Mouse (Mus musculus): Measurements from ENCODE around the gene Rad51c. TPM values are rescaled to one million over a fixed set of nuclear protein-coding genes. Genes with fewer than 3 reads are reported as not detected.

Gene Rad51c
- polyA plus RNA-seq, 1 experiment, result 0.96 TPM

DNA sequence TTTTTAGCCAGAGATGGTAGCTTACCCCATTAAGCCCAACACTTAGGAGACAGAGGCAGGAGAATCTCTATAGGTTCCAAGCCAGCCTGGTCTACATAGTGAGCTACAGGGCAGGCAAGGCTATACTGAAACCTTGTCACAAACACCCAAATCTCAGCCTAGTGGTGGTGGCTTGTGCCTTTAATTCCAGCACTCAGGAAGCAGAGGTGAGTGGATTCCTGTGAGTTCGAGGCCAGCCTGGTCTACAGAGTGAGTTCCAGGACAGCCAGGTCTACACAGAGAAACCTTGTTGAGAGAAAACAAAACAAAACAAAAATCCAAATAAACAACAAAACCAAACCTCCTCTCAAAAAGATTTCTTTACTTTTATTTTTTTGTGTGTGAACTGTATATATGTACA lies 49.9 kb downstream of the Rad51c start:
- TF ChIP-seq TAL1 (IDR thresholded peaks at IDR 0.05; ENCODE audit: low read length) (no peak), GATA1 (IDR thresholded peaks at IDR 0.05; ENCODE audit: low read length) (no peak)
- Histone ChIP-seq H3K4me3 (replicated peaks) (no peak overlapping the region), H3K4me1 (ENCODE audit: control insufficient read depth) (peaks cover 31% of the 10 kb centered on the region)

DNA sequence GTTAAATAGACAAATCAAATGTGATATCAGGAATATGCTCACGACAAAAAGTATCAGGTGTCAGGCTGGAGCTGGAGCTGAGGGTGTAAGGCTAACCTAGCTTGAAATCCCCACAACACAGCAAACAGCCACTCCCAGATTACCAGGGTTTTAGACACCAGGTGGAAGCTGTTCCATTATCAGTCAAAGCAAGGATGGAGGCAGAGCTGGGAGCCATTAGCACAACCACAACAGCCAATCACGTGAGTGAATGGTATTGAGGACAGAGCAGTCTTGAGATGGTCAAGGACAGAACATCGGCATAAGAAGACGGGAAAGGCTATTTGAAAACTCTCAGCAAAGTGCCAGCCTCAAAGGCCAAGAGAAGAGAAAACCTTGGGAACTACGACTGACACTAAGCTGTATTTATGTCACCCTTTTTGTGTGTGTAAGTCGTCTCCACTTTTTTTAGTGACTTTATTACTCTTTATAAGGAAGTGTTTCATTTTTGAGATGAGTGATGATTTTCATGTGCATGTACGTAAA lies 51.0 kb downstream of the Rad51c start:
- no peaks in the 10 kb centered on the region for H3K9me3 ChIP-seq (ENCODE audit: control insufficient read depth, low read length)
- H3K27me3 ChIP-seq (ENCODE audit: control insufficient read depth), result peaks cover 29% of the 10 kb centered on the region
- H3K36me3 ChIP-seq (ENCODE audit: control insufficient read depth), result no peaks in the 10 kb centered on the region
- no peak for TF ChIP-seq GATA1 (IDR thresholded peaks at IDR 0.05; ENCODE audit: low read length)
- TF ChIP-seq TAL1 (IDR thresholded peaks at IDR 0.05; ENCODE audit: low read length), result no peak
- H3K4me1 ChIP-seq (ENCODE audit: control insufficient read depth), result peaks cover 21% of the 10 kb centered on the region
- H3K4me3 ChIP-seq (replicated peaks), result no peak overlapping the region

More for the DNA sequence above, 49.9 kb downstream of the Rad51c start:
- Histone ChIP-seq H3K27me3 (ENCODE audit: control insufficient read depth) (peaks cover 40% of the 10 kb centered on the region), H3K36me3 (ENCODE audit: control insufficient read depth) (no peaks in the 10 kb centered on the region), H3K9me3 (ENCODE audit: control insufficient read depth, low read length) (no peaks in the 10 kb centered on the region)

Other genes with a start within 250 kb of the Rad51c start
- 0.30 and 0.32 TPM in 2 replicates for gene Ppm1e, start 45.9 kb downstream of the Rad51c start, polyA plus RNA-seq (2012)
- gene Tex14, start 111 bp upstream of the Rad51c start, polyA plus RNA-seq (2012), result not detected in 2 replicates
- gene Gm11492, start 161.7 kb upstream of the Rad51c start, polyA plus RNA-seq (2012), result not detected in 2 replicates
- gene Sept4, start 163.9 kb upstream of the Rad51c start, polyA plus RNA-seq (2012), result 0.08 and 0.09 TPM in 2 replicates
- 0.20 and 0.53 TPM in 2 replicates for gene Mtmr4, start 187.2 kb upstream of the Rad51c start, polyA plus RNA-seq (2012)
- gene Hsf5, start 212.2 kb upstream of the Rad51c start, polyA plus RNA-seq (2012), result not detected in 2 replicates

Measured in erythroblast, embryonic 14.5 days (primary cell).